Mouse (Mus musculus) forebrain, embryonic 14.5 days (tissue): ENCODE data around the gene Adam11. TPM values are rescaled to one million over a fixed set of nuclear protein-coding genes. Genes with fewer than 3 reads are reported as not detected.
A peak's percentile ranks its signal among the peaks of the same experiment; 100 is the strongest.
"Not testable (repeated sequence)": the region's sequence is repeated elsewhere in the genome, so short reads cannot be mapped to it uniquely, and the experiment has no call there.

Experiments used
- ATAC-seq: fragments of 200-750 bp; cut with Nextera tagmentation; 2 replicates; pipeline ENCODE4 v1.8.0; 2017; ENCODE audit warnings: mild to moderate bottlenecking, moderate library complexity
- DNase-seq: peaks from one replicate; pipeline ENCODE4 v3.0.0-alpha.2; 2015; ENCODE audit warnings: low spot score
- H3K27ac ChIP-seq: fragments of 300-500 bp; sonication (generic); 2 replicates; pipeline ENCODE4 v1.5.1; 2014; ENCODE audit warnings: low read depth, mild to moderate bottlenecking, control low read depth, low read length, moderate library complexity
- H3K27me3 ChIP-seq: fragments of 300-500 bp; sonication (generic); replicated peaks from 2 replicates; pipeline ENCODE4 v1.6.1; 2014; ENCODE audit warnings: low read length, control low read depth, mixed read lengths; ENCODE audit not compliant: control insufficient read depth, insufficient read depth
- H3K36me3 ChIP-seq: fragments of 300-500 bp; sonication (generic); 2 replicates; pipeline ENCODE4 v1.6.1; 2014; ENCODE audit warnings: low read length, control low read depth; ENCODE audit not compliant: control insufficient read depth, insufficient read depth
- H3K4me1 ChIP-seq: fragments of 300-500 bp; sonication (generic); 2 replicates; pipeline ENCODE4 v1.6.1; 2014; ENCODE audit warnings: antibody characterized with exemption, low read length, control low read depth; ENCODE audit not compliant: control insufficient read depth, insufficient read depth
- H3K4me2 ChIP-seq: fragments of 300-500 bp; sonication (generic); 2 replicates; pipeline ENCODE4 v1.6.1; 2014; ENCODE audit warnings: mild to moderate bottlenecking, control low read depth, low read length
- H3K4me3 ChIP-seq: fragments of 300-500 bp; sonication (generic); 2 replicates; pipeline ENCODE4 v1.5.1; 2014; ENCODE audit warnings: low read depth, low read length, control low read depth
- H3K9ac ChIP-seq: fragments of 300-500 bp; sonication (generic); 2 replicates; pipeline ENCODE4 v1.6.1; 2014; ENCODE audit warnings: mild to moderate bottlenecking, low read length, control low read depth, moderate library complexity
- H3K9me3 ChIP-seq: fragments of 300-500 bp; sonication (generic); replicated peaks from 2 replicates; pipeline ENCODE4 v1.6.1; 2016; ENCODE audit warnings: low read length, control low read depth, mixed read lengths; ENCODE audit not compliant: control insufficient read depth
- WGBS: fragments of 180-500 bp; shearing (Covaris S2); extraction: QIAGEN DNeasy Blood & Tissue Kit; methylation state at CpG from one replicate; pipeline ENCODE4 v1.1.7; 2014; 5-methylcytosine and 5-hydroxymethylcytosine counted together
- polyA plus RNA-seq: library from polyadenylated mRNA; unstranded; fragments of >200 nt; fragmentation: Nextera tagmentation; extraction: Ambion mirVana; gene quantifications from 2 replicates; pipeline ENCODE4 v1.2.1, GENCODE M21; 2014

Adam11 gene
- polyA plus RNA-seq, result 10.0 and 12.5 TPM in 2 replicates

DNA sequence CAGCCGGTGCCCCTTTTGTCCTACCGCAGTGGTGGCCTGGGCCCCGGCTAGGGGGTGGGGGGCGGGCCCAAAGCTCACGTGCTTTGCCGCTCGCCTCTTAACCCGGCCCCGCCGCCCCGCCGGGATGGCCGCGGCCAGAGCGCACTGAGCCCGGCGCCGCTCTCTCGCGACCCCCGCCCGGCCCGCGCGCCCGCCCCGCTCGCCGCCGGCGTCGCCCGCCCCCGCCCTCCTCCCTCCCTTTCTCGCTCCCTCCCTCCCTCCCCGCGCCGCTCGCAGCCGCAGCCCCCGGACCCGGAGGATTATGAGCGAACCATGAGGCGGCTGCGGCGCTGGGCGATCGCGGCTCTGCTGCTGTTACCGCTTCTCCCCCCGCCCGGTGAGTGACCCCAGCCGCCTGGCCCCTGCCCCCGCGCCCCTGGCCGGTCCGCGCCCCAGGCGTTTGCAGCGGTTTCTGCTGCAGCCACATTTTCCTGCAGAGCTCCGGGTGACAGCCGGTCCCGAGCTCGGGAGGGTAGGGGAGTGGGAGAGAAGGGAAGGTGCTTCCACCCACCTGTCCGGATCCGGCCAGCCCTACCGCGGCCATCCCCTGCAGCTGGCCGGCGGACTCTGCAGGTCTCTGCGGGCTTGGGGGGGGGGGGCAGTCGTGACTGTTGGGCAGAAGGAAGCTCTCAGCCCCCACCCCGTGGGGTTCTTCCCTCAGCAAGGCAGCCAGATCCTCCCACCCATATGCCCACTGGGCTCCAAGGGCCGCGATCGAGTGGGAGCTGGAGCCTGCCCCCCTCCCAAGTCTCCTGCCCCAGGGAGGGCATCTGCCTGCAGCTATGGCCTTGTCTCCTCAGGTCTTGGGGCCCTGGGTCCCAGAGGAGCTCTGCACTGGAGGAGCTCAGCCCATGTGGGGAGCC lies at the start of gene Adam11:
Adam11 (plus strand) TSS at position 131 of the 902 bp plus-strand sequence.
- Histone ChIP-seq H3K4me2 (peak within 1 kb of the TSS; percentile 99), H3K4me3 (peak within 1 kb of the TSS; percentile 62), H3K36me3 (no peaks in the 10 kb centered on the region), H3K9ac (peak within 1 kb of the TSS; percentile 83), H3K9me3 (no peaks in the 10 kb centered on the region), H3K27ac (no peak within 1 kb of the TSS), H3K4me1 (peaks cover 7% of the 10 kb centered on the region), H3K27me3 (0 out of 2 replicates have a peak, but pooled peaks cover 3% of the 10 kb centered on the region)
- under 1% methylated on average over 50 of the region's 76 CpGs for WGBS
- DNase-seq, result no peak
- ATAC-seq, result peak; percentile 65

DNA sequence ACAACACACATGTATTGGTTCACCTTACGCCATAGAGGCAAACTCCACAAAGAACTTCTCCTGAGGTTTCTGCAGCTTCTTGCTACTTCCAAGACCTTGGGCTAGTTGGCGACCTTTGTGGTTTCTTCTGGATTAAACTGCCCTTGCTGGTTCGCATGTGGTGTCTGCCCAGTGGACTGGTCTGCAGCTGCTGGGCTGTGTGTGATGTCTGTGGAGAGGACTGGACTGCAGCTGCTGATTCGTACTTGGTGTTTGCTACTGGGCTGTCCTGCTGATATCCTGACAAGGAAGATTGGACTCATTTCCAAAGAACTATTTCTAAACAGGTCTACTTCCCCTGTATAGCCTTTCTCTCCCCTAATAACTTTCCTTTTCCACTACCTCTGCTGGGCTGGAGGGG lies 48.8 kb upstream of the Adam11 start:
- Histone ChIP-seq H3K9ac (no peak overlapping the region), H3K4me1 (no peaks in the 10 kb centered on the region), H3K9me3 (0 out of 2 replicates have a peak, but pooled peaks cover under 1% of the 10 kb centered on the region), H3K27ac (no peak overlapping the region), H3K4me3 (no peak overlapping the region), H3K36me3 (no peaks in the 10 kb centered on the region), H3K27me3 (no peaks in the 10 kb centered on the region), H3K4me2 (no peak overlapping the region)
- DNase-seq, result no peak
- WGBS, result 97% methylated on average over 4 of the region's 4 CpGs
- no peak for ATAC-seq

DNA sequence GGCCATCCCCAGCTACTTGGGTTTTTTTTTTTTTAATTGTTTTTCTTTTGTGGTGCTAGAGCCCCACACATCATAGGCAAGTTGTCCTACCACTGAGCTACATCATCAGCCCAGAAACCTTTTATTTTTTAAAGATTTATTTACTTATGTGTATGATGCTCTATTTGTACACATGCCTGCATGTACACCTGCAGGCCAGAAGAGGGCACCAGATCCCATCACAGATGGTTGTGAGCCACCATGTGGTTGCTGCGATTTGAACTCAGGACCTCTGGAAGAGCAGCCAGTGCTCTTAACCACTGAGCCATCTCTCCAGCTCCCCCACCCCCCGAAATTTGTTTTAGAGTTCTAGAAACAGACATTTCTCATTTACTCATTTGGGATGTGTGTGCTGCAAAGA lies 46.7 kb upstream of the Adam11 start:
- not testable (repeated sequence) for DNase-seq, H3K4me2 ChIP-seq, H3K4me3 ChIP-seq, H3K9ac ChIP-seq, H3K36me3 ChIP-seq, H3K27ac ChIP-seq, H3K27me3 ChIP-seq, H3K9me3 ChIP-seq, H3K4me1 ChIP-seq, ATAC-seq
- 87% methylated on average over 2 of the region's 2 CpGs for WGBS

DNA sequence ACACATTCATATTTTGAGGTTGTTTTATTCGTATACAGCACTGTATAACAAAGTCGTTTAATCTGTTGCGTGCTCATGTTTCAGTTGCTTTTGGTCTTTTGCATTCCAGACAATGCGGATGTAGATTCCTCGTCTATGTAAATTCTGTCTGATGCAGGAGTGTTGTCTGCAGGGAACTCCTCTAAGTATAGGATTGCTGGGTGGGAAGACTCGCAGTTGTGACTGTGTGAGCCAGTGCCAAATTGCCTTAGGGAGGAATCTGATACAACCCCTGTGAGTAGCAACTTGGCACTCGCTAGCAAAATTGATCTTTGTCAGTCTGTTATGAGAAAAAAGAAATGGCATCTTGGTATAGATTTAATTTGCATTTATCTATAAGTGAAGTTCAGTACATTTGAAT lies 45.1 kb upstream of the Adam11 start:
- Histone ChIP-seq H3K36me3 (no peaks in the 10 kb centered on the region), H3K4me2 (no peak overlapping the region), H3K4me3 (no peak overlapping the region), H3K9me3 (0 out of 2 replicates have a peak, but pooled peaks cover 3% of the 10 kb centered on the region), H3K27me3 (no peaks in the 10 kb centered on the region), H3K9ac (no peak overlapping the region), H3K27ac (no peak overlapping the region), H3K4me1 (no peaks in the 10 kb centered on the region)
- ATAC-seq (no peak), DNase-seq (peak; percentile 47)
- WGBS, result 82% methylated on average over 7 of the region's 7 CpGs

DNA sequence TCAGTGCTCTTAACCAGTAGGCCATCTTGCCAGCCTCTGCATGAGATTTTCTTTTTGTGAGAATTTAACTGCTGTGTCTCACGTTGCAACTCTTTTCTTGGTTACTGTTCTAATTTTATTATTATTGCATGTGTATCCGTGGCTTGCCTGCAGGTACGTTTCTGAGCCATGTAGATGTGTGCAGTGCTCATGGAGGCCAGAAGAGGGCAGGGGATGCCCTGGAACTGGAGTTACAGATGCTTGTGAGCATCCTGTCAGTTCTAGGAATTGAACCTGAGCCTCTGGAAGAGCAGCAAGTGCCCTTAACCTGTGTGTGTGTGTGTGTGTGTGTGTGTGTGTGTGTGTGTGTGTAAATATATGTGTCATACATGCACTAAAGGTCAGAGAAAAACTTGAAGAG lies 35.7 kb upstream of the Adam11 start:
- Histone ChIP-seq H3K27ac (no peak overlapping the region), H3K9ac (no peak overlapping the region), H3K4me1 (no peaks in the 10 kb centered on the region), H3K9me3 (no peaks in the 10 kb centered on the region), H3K4me2 (no peak overlapping the region), H3K36me3 (no peaks in the 10 kb centered on the region), H3K4me3 (no peak overlapping the region), H3K27me3 (no peaks in the 10 kb centered on the region)
- ATAC-seq, result no peak
- 36% methylated on average over 3 of the region's 3 CpGs for WGBS
- DNase-seq, result no peak

DNA sequence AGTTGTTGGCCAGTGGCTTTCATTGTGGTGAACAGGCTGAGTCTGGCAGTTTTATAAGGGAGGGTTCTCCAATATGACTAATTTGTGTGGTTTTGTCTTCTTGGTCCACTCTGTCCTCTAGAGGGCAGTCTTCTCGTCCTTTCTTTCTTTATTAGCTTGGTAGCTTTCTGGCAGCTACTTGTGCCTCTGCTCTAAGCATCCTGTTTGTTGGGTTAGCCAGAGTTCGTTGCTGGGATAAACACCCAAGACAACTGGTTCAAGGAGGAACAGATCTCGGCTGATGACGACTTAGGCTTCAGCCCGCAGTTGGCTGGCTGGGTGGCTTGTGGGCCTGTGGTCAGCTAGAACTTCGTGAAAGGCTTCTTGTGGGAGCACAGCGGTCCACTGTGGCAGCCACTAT lies 32.6 kb upstream of the Adam11 start:
- H3K27me3 ChIP-seq, result no peaks in the 10 kb centered on the region
- H3K9me3 ChIP-seq, result no peaks in the 10 kb centered on the region
- DNase-seq (peak; percentile 73), ATAC-seq (no peak)
- H3K4me3 ChIP-seq, result no peak overlapping the region
- H3K9ac ChIP-seq, result no peak overlapping the region
- no peaks in the 10 kb centered on the region for H3K4me1 ChIP-seq
- H3K27ac ChIP-seq, result no peak overlapping the region
- H3K4me2 ChIP-seq, result no peak overlapping the region
- WGBS, result 34% methylated on average over 7 of the region's 7 CpGs
- H3K36me3 ChIP-seq, result no peaks in the 10 kb centered on the region

DNA sequence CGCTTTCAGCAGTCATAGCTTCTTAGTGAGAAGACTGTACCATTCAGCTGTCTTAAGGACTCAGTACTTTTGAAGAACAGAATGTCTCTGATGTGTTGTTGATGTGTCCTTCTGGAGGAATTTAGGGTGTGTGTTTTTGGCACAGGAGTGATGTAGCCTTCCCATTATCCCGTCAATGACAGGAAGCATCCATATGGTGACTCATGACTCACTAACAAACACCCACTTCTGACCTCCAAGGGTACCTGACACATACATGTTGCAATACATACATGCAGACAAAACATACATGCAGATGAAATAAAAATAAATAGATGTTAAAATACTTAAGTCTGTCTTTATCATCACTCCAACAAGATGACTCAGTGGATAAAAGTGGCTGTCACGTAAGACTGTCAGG lies 31.4 kb upstream of the Adam11 start:
- WGBS, result 90% methylated on average over 3 of the region's 3 CpGs
- H3K4me3 ChIP-seq, result no peak overlapping the region
- DNase-seq, result no peak
- H3K9ac ChIP-seq, result no peak overlapping the region
- no peak overlapping the region for H3K4me2 ChIP-seq
- no peak overlapping the region for H3K27ac ChIP-seq
- ATAC-seq, result no peak
- no peaks in the 10 kb centered on the region for H3K4me1 ChIP-seq
- H3K9me3 ChIP-seq, result no peaks in the 10 kb centered on the region
- H3K27me3 ChIP-seq, result no peaks in the 10 kb centered on the region
- H3K36me3 ChIP-seq, result no peaks in the 10 kb centered on the region

DNA sequence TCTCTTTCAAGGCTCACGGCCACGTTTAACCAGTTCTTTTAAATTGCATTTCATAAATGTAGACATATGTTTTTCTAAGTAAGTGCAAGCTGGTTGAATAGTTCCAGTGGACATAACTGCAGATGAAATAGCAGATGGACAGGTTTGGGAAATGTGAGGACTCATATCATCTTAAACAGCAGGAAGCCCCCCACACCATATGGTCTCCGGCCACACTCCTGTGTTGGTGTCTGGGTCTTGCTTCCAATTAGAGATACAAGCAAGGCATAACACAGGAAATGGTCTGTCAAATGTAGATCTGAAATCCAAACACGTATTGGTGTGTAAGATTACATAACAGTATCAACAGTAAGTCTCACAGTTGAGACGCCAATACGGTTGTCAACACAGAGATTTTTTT lies 29.9 kb upstream of the Adam11 start:
- DNase-seq, result no peak
- Histone ChIP-seq H3K27ac (no peak overlapping the region), H3K9ac (no peak overlapping the region), H3K9me3 (no peaks in the 10 kb centered on the region), H3K4me2 (no peak overlapping the region), H3K4me3 (no peak overlapping the region), H3K4me1 (no peaks in the 10 kb centered on the region), H3K36me3 (no peaks in the 10 kb centered on the region), H3K27me3 (no peaks in the 10 kb centered on the region)
- WGBS, result 88% methylated on average over 6 of the region's 6 CpGs
- no peak for ATAC-seq

DNA sequence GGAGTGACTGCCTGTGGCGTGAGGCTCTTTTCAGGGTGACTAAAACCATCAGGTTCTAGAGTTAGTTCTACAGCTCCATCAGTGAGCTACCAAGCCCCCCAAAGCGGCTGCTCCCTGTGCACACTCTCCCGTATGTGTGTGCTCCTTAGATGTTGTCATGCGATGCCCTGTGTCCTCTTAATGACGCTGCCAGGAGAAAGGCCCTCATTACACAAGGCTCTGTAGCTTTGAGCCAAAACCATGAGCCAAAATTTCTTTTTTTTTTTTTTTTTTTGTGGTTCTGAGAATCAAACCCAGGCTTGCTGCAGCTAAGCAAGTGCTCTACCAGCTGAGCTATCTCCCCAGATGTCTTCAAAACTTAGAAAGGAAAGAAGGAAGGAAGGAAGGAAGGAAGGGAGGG lies 28.1 kb upstream of the Adam11 start:
- Histone ChIP-seq H3K36me3 (no peaks in the 10 kb centered on the region), H3K9ac (no peak overlapping the region), H3K27ac (no peak overlapping the region), H3K27me3 (no peaks in the 10 kb centered on the region), H3K4me1 (no peaks in the 10 kb centered on the region), H3K9me3 (no peaks in the 10 kb centered on the region), H3K4me3 (no peak overlapping the region), H3K4me2 (no peak overlapping the region)
- DNase-seq (no peak), ATAC-seq (no peak)
- 66% methylated on average over 5 of the region's 5 CpGs for WGBS
